Mouse (Mus musculus) liver, adult 2 months (tissue): ENCODE measurements around the gene Gm20388.

Experiments
- CTCF ChIP-seq: fragments of 200-500 bp; IDR thresholded peaks from 2 replicates; pipeline ENCODE4 v1.5.1; 2011; ENCODE audit warnings: low read depth, low read length, control low read depth
- POLR2A ChIP-seq: fragments of 200-500 bp; IDR thresholded peaks from 2 replicates; pipeline ENCODE4 v1.6.1; 2011; ENCODE audit warnings: low read length, control low read depth; ENCODE audit not compliant: insufficient read depth; ENCODE audit errors: extremely low read depth

DNA sequence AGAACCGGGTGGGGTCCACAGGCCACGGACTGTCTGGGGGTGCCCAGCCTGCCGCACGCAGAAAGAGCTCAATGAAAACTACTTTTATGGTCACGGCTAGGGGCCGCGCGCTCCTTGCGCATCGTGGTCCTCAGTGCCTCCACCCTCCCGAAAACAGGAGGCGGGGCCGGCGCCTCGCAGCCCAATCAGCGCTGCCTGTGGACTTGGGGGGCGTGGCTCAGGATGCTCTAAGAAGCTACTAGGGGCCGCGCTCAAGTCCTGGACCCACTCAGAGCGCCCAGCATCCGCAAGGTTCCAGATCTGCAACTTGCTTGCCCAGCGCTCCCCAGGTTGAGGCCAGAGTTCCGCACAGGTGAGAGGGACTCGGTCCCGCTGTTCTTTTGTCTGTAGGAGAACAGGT, 81.6 kb downstream of the Gm20388 start, which contains the start of gene Crispld2:
- no peak for TF ChIP-seq CTCF
- no peak for TF ChIP-seq POLR2A
